Mouse (Mus musculus): ENCODE measurements around the gene Dnajc4.

Dnajc4 gene

DNA sequence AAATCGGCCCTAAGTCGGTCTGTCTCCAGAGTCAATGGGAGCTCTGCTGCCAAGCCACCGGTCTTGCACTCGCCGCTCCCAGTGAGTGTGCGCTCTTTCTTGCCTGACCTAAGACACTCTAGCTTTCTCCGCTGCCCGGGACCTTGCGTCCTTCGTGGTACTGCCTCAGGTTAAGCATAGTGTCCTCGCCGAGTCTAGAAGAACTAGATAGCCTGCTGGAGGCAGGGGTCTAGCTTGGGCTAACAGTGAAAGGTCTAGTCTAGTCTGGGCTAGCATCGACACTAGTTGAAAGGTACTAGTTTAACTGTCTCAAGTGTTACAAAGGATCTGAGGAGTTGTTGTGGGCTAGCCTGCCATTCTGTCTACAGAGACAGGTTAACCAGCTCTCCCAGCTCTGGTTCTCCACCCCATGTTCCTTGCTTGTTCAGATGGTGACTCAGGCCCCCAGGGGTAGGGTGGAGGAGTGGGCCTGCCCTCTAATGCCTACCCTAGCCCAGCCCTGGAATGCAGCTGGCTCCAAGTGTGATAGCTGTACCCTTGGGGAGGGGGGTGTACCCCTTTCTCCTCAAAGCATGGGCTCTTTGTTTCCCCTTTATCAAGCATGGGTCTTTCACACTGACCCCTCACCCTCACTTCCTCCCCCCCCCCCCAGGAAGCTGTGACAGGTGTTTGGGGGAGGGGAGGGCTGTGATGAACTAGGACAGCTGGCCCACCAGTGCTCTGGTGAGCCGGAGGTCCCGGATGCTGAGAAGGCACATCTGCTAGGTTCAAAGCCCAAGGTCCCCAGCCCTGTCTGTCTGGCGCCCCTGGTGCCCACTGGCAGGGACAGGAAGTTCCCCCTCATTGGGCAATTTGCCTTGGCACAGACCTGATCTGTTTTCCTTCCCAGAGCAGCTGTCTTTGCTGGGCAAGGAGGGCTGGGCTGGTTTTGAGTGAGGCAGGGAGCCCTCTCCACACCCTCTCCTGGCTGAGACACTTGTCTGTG, 16.5 kb downstream of the Dnajc4 start, which contains the start of gene Plcb3:
Gene Plcb3 (minus strand): TSS at position 934 of the 985 bp plus-strand sequence.
- in situ Hi-C loops (cut with MseI, MboI) = no loop called here

DNA sequence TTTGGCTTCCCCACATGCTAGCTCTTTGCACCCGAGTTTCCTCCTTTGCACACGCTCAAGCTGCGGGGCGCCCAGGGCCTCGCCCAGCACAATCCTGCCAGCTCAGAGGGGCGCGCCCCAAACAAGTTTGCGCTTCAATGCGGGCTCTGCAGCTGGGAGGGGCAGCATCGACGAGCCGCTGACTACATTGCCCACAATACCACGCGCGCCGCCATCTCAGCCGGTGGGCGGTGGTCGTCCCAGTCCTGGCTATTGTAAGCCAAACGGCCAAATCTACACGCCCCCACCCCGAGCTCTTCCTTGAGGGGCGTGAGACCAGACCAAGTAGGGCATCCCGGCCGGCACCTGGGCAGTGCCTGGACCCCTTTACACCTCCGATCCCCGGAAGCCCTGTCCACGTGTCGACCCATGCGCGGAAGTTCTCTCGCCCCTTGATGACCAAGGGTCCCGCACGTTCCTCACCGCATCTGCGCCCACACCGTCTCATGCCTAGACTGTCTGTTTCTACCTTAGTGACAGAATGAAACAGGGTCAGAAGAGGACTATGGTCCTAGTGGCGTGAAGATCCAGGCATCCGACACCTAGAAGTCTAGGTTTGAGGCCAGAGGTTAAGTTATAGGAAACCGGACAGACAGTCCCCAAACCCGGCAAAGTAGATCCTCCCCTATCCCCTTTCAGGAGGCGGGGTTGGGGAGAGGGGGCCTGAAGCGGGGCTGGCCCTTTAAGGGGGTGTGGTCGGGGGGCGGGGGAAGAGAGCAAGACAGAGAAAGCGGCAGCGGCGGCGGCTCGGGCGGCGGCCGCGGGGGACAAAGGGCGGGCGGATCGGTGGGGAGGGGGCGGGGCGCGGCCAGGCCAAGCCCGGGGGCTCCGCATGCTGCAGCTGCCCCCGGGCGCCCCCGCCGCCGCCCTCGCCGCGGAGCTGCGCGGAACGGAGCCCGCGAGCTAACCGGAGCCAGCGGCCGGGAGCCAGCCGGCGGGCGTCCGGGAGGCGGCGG, 17.9 kb downstream of the Dnajc4 start, which contains the start of gene Ppp1r14b:
Gene Ppp1r14b (plus strand): TSS at position 758 of the 995 bp plus-strand sequence.
- in situ Hi-C loops (cut with MseI, MboI) = no loop called here

DNA sequence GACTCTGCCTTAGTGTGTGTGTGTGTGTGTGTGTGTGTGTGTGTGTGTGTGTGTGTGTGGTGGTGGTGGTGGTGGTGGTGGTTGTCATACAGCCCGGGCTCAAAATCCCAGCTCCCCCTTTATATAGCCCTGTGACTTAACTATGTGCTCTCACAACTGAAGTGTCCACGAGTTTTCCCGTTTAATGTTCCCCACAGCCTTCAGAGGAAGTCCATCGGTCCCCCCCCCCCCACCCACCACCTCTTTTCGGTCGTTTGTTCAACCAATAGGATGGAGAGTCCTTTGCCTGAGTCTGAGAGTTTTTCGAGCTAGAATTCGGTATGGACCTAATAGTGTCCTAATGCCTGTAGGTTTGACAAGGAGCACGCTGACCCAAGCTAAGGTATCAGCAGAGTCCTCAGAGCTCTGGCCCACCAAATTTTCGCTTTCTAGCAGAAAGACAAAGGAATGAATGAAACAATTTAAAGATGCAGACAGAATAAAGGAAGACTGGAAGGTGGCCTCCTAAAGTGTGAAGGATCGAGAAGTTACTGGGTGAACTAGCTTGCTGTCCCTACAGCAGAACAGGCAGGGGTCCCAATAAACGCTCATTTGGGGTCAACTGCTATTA, 18.7 kb downstream of the Dnajc4 start:
- in situ Hi-C loops (cut with MseI, MboI) = no loop called here

DNA sequence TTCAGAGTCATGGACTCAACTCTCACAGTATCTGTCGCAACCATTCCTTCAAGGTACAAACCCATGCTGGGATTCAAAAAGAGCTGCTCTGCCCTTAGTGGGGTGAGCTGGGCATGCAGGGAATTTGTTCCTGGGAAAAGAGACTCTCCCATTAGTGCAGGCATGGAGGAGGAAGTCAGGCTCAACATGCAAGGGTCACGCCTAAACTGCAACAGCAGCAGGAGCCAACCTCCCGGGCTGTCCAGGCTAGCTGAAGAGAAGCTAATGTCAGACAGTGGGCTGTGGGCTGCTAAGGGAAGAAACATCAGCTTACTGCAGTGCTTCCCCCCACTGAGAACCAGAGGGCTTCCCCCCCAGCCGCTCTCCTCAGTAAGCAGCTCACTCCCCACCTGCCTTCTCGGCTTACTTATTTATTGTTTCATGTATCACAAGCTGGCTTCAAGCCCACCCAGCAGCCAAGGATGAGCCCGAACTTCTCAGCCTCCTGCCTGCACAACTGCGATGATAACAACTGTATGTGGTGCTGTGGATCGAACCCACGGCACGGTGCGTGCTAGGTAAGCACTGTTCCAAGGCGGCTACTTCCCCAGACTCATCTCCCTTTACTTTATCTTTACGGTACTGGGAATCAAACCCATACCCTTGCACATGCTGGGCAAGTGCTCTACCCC, 20.0 kb downstream of the Dnajc4 start:
- in situ Hi-C loops (cut with MseI, MboI) = no loop called here

DNA sequence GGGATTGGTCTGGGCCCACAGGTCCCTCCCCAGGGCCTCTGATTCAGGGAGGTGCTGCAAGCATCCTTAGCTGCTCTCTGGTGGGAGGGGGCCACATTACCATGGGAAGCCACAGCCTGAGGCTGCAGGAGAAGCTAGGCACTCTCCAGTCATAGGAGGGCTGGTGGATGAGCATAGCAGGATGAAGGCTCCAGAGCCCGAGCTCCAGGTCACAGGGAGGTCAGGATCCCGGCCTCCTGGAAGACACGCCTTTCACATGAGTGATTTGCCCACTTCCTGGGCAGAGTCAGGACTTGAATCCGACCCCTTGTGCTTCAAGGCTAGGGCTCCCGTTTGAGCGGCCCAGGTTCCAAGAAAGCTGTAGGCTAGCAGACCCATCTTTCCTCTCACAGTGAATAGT, 20.7 kb downstream of the Dnajc4 start:
- in situ Hi-C loops (cut with MseI, MboI) = no loop called here

DNA sequence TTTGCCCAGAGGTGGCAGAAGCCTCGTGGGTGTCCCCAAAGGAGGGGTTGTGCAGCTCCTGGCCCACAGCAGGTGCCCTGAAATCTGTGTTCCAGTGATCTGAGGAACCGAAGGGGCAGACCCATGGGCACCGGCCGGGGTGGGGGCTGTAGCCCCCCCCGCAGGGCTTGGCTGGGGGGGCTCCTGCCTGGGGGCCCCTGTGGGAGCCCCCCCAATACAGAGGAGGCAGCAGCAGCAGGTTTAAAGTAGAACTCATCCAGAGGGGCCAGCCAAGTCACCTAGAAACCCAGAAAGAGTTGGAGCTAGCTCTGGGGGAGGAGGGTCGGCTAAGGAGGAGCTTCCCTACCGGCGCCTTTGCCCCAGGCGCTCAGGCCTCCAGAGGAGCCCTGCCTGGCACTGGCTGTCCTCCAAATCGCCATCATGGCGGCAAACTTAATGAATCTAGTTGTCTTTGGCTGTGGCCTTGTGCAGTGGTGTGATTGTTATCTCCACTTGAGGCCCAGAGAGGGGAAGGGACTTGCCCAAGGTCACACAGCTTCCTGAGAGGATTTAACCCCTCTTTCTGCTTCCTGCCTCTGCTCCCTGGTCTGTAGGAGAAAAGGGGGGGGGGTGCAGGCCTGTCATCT, 21.8 kb downstream of the Dnajc4 start:
- in situ Hi-C loops (cut with MseI, MboI) = no loop called here

DNA sequence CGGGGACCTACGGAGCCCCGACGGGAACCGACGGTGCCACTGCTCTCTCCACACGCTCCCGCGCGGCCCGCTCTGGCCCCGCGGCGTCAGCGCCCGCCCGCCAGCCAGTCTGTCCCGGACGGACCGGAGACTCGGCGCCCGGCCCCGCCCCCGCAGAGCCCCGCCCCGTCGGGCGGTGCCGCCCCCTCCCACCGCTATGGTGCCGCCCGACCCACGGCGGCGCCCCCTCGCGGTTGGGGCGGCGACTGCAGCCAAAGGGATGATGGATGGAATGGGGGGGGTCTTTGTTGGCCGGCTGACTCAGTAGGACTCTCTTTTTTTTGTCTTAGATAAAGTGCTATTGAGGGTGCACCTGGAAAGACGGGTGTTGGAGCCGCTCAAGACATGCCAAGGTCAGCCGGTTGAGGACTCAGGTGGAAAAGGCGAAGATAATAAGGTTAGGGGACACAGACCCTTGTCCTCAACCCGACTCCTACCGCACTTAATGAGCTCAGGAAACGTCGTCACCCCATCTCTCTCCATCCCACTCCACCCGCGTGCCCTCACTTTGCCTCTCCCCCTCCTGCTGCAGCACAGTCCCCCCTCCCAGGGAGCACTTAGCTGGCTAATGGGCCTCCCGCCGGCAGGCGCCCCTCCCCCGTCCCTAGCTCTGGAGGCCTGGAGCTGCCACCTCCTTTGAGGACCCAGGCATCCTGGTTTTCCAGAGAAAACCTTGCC, 22.5 kb downstream of the Dnajc4 start:
- in situ Hi-C loops (cut with MseI, MboI) = no loop called here

DNA sequence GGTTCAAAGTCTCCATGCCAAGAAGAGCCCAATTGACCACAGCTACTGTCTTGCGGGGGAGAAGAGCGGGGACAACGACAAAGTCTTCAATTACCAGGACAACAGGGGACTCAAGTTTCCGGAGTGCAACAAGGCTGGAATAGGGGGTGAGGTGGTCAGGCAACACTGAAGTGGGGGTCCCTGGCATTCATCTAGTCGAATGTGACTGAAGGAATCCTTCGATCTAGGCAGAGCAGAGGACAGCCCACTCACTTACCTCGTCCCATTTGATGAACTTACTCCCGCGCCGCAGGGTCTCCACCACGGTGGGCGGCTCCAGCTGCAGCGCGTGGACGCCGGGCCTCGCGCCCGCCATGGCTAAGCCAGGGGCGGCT, 23.1 kb downstream of the Dnajc4 start:
- in situ Hi-C loops (cut with MseI, MboI) = no loop called here

DNA sequence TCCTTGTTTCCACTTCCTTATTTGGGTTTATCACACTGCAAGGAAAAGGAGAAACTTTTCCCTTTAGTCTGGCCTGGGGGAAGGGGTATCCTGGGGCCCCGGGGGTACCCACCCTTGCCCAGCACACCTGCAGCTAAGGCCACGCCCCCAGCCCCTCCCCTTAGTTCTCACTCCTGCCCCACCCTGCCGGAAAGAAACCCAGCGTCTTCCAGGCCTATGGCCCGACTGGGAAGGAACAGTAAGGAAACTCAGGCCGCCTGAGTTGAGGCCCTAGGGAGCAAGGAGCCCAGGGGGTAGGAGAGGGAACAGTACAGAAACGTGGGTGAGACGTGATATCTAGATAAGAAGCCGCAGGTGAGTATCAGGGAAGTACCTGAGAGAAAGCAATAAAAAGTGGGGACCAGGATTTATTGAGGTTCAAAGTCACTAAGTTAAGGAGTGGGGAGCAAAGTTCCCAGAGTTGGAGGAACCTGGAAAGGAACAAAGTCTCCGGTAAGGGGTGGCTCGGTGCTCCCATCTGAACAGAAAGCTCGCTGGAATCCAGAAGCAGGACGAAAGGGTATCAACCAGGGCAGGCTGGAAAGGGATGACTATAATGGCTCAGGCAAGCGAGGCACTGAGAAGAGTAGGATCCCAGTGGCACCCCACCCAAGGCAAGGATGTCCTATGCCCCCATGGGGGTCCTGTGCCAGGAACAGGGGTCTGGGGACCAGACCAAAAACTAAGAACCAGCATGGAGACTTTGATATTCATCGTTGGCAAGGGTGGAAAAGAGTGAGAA, 23.7 kb downstream of the Dnajc4 start:
- in situ Hi-C loops (cut with MseI, MboI) = no loop called here

DNA sequence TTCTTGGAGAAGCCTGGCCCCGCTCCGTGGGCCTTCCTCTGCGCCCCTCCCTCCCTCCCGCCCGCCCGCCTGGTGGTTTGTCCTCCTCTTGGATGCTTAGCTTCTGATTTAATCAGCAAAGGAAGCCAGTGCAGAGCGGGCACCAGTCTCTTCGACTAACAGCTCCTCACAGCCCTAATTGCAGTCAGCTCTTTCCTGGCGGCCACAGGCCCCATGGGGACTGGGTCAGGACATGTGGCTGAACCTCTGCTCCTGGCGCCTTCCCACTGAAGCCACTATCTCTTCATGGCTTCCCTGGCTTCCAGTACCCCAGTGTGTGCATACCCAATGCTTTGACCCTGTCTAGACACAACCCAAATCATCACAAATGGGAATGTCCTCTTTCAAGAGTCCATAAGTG, 35.9 kb downstream of the Dnajc4 start:
- in situ Hi-C loops (cut with MseI, MboI) = no loop called here

DNA sequence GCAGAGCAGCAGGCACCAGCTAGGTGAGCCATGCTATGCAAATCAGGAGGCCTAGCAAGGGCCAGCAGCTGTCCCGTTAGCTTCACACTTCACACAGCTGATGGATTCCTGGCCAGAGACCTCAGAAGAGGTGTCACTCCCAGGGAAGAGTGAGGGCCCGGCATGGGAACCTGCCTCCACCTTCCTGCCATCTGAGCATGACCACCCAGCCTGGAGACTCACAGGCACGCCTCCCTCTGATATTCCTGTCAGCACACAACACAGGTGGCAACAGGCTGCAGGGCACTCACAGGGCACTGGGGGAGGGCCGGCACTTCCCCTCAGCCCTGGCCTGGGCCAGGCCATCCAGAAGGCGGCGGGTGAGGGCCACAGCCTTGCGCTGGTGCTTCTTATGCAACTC, 36.9 kb downstream of the Dnajc4 start:
- in situ Hi-C loops (cut with MseI, MboI) = no loop called here

DNA sequence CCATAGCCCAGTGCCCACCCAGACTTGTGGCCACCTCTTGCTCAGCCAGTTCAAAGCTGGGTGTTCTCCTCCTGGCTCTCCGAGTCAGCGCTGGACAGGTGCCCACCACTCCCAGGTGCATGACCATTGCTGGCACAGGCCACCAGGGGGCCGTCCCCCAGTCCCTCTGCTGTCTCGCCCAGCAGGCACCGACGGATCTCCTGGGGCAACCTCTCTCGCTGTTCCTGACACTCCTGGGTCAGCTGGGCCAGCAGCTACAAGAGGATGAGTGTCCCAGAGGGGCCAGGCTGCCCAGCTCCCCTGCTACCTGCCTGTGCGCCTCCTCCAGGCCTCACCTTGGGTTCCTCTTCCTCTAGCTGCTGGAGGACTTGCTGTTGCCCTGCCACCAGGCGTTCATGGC, 38.3 kb downstream of the Dnajc4 start:
- in situ Hi-C loops (cut with MseI, MboI) = no loop called here

DNA sequence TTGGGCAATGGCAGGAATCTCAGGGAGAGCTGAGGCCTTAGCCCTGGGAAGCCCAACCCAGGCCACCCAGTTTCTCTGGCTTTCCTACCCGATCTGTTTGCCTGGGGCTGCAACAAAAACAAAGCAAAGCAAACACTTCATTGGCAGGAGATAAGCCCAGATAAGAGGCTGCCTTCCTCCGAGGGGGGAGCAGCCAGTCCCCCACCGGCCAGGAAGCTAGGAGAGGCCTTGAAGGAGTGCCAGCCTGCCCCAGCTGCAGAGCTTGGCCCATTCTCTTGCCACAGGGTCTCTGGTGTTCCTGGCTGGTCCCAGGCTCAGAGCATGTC, 39.7 kb downstream of the Dnajc4 start:
- in situ Hi-C loops (cut with MseI, MboI) = no loop called here

DNA sequence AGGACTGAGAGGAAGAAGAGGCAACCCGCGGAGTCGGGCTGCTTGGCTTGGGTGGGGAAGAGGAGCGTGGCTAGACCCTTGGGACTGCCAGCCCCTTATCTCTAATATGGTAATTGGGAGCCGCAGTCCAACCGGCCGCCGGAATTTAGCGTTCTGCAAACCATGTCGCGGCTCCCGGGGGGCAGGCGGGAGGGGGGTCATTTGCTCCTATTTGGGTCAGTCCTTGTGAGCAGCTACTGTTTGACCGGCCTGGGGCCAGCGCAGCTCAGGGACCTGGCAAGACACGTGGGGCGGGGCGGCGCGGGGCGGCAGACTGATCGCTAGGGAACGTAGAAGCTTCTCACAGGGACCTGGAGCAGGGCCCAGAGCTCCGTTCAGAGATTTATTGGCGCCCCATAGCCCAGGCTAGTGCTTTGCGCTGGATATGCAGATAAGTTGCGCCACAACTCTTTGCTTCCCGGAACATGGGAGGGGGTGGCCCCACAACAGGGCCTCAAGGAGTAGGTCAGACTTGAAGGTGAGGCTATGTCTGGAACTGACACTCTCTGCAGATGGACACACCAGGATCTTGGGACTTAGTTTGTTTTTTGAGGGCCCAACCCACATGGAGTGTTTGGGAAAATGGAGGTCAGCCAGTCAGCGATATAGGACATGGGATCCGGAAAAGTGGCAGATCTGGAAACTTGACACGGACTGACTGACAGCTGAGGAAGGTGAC, 40.2 kb downstream of the Dnajc4 start:
- in situ Hi-C loops (cut with MseI, MboI) = no loop called here

DNA sequence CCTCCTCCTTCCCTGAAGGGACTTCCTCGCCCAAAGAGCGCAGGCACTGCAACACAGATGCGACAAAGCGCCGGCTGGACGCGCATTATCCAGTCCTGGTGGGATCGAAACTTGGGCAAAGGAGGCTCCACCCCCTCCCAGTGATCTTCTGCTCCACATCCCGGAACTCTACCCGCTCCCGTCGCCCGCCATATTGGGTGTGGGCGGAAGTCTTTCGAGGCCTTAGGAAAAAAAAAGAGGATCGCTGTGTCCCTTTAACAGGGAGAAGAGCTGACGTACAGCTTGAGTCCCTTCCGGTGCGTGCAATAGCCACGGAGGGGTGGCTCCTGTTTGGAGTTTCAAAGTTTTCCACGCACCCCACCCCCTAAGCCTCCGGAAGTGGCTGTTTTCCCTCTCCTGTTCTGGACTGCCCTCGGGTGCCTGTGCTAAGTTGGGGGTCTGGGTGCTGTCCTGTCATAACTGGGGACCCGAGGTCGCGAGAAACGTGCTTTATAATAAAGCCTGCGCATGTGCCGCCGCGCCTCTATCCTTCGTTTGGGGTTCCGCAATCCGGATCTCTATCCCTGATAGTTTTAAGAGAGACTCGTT, 40.9 kb downstream of the Dnajc4 start:
- in situ Hi-C loops (cut with MseI, MboI) = no loop called here

DNA sequence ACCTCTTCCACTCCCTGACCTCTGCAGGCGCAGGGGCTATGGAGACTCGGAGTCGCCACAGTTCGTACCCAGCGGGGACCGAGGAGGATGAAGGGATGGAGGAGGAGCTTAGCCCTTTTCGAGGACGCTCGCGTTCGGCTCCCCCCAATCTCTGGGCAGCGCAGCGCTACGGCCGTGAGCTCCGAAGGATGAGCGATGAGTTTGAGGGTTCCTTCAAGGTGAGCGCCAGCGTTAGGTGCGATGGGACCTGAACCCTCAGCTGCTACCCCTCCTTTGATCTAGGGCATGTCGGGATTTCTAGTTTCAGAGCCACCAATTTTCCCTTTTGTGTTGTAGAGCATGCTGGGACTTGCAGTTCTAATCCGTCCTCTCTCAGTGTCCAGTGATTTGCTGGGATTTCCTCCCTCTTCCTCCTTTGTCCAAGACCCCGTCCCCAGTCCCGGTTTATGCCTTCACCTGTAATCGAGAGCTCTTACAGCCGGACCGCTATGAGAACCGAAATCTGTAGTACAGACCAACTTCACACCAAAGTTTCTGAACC, 41.7 kb downstream of the Dnajc4 start:
- in situ Hi-C loops (cut with MseI, MboI) = no loop called here

DNA sequence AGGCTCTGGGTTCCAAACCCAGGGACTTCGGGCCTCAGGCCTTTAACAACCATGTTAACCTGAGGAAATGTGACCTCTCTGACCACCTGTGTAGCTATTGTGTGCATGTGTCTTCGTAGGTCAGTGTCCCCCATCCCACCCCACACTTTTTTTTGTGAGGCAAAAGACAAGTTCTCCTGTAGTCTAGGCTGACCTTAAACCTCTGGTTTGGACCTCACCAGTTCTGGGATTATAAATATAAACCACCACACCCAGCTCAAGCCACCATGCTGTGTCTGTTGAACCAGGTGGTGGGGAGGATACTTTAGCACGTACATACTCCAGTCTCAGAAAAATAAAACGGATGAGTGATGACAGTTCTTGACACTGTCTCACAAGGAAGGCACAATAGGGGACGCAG, 42.4 kb downstream of the Dnajc4 start:
- in situ Hi-C loops (cut with MseI, MboI) = no loop called here

DNA sequence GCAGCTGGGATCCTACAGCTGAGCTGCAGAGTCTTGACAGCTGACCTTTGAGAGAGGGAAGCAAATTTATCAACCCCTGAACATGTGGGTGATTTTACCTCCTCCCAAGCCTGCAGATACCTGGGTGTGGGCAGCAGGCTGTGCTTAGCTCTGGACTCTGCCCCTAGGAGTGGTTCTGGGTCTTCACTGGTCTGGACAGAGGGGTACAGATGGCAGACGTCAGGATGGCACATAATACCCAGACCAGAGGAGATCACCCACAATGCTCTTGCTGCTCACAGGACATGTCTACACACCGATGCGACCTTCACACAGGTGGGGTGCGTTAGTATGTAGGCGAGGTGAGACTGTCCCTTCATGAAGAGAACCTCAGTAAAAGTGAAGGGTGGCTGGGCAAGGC, 42.8 kb downstream of the Dnajc4 start:
- in situ Hi-C loops (cut with MseI, MboI) = no loop called here

All from mouse trophoblast stem cell (cell line).